Mouse (Mus musculus) adrenal gland, adult (tissue): Measurements from ENCODE around the gene Caskin2.
"Not testable (repeated sequence)": the region's sequence is repeated elsewhere in the genome, so short reads cannot be mapped to it uniquely, and the experiment has no call there.

ENCODE experiments used
- DNase-seq, 2 experiments: peaks; one replicate each; pipeline ENCODE4 v3.0.0; 2022 to 2023; ENCODE audit warnings: low spot score in 1 of 2; ENCODE audit not compliant: inconsistent age in 2 of 2

The Caskin2 gene

DNA sequence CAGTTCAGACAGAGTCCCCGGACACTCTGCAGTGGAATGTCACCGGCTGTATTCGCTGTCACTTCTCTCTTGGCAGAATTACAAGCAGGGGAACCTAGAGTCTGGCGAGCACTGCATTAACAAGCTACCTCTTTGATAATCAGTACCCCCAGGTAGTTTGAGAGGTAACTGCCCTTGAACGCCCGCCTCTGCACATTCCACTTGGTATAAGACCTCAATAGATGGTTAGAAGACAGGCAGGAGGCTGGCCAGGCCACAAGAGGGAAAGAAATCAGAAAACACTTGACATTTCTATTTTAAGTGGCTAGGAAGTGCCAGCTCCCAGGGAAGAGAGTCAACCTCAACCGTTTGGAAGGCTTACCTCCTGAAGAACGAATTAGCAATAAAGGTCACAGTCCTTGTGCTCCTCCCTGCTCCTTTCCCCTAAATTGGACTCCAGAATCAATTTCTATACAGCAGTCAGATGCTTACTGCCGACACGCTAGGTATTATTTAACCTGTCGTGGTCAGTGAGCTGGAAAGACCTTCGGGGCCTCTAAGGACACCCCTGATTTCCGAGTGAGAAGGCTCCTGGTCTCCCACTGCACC, 47.0 kb downstream of the Caskin2 start:
- DNase-seq, result peak in 1 of 2 experiments; percentile 83

- DNase-seq, result no peak
Observed at GRCm38 (mm10) chr11:115765607-115766141, 47.8 kb downstream of the Caskin2 start.

- DNase-seq, result peak; percentile 98 to 100
Observed at GRCm38 (mm10) chr11:115765103-115765606, 48.3 kb downstream of the Caskin2 start, which contains the start of gene Tmem94. Gene Tmem94, plus strand, starts transcription at chr11:115765433.

DNA sequence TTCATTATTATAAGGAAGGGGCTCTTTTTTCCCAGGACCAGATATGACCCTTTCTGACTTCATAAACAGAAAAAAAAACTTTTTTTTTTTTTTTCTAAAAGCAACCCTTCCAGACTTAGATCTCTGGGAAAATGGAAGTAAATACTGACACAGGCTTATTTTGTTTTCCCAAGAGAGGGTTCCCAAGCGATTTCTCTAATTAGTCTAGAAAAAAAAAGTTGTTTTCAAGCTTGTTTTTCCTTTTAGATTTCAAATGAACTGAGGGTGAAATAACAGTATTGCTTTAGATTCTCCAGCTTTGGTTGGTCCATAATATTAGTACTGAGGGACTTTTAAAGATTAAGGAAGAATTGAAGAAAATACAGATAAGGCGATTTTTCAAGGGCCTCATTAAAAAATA, 48.7 kb downstream of the Caskin2 start:
- no peak for DNase-seq

DNA sequence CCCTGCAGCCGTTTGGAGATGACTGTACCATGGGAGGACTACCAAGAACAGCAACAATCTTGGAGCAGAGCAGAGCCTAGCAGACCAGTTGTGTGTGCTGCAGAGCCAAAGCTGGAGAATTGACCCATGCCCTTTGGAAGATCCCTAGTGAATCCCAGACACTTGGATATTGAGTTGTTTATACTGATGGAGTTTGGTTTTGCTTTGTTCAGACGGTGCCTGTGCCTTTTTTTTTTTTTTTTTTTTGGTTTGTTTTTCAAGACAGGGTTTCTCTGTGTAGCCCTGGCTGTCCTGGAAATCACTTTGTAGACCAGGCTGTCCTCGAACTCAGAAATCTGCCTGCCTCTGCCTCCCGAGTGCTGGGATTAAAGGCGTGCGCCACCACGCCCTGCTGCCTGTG, 51.3 kb downstream of the Caskin2 start:
- not testable (repeated sequence) for DNase-seq

GRCm38 (mm10) chr11:115753485-115753884, 60.0 kb downstream of the Caskin2 start:
- peak in 1 of 2 experiments; percentile 32 for DNase-seq

DNA sequence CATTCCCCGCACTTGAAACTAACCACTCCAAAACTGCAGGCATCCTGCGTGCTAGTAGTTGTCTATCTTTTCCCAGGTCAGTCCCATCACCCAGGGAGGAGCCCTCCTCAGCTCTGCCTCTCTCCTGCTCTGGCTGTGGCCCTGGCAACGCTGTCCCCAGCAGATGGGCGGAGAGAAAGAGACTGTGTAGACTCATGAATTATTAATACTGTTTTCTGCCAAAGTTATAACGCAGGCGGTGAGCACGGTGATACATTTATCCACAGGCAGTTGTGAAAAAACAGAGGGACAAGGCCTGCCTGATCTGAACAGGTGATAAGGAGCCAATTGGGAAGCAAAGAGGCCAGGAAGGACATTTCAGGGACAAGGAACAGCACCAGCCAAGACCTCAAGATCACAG, 60.8 kb downstream of the Caskin2 start:
- DNase-seq, result peak in 1 of 2 experiments; percentile 4

GRCm38 (mm10) chr11:115751725-115752124, 61.7 kb downstream of the Caskin2 start:
- no peak for DNase-seq

- no peak for DNase-seq
Observed at GRCm38 (mm10) chr11:115749834-115750233, 63.6 kb downstream of the Caskin2 start.
